Mouse (Mus musculus): Measurements from ENCODE around the gene Il4i1.
A peak's percentile ranks its signal among the peaks of the same experiment; 100 is the strongest.

Il4i1 gene

DNA sequence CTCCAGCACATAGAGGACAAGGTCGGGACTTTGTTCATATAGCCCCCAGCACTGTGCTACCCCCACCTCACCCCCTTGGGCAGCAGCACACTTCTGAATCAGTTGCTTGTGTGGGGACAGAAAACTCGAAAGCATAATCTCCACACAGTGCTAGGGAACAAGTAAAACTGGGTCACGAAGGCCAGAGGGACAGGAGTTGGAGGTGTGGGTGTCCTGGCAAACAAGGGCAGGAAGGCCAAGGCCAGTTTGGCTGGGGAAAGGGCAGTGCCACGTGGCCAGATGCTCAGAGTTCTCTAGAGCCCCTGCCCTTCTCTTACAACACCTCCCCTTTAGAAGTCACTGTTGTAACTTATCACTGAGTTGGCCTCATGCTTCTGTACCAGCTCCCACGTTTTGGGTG is 3.7 kb downstream of the Il4i1 start:
- DNase-seq, result peak in 1 of 2 experiments; percentile 14

DNA sequence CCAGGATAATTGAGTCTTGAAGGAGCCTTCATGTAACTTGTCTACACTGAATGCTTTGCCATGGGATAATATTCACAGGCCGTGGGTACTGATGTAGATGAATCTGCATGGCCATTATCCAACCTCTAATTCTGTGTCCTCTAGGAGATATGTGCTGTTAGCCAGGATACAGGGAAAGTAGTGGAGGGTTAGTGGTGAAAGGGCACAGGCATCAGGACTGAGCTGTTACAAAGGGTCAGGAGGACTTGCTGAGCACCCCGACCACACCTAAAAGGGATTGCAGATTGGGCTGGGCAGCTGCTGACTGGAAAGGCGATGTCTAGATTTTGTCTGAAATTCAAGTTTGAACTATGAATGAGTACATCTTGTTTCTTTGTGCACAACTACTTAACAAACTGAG is 4.3 kb downstream of the Il4i1 start:
- no peak for DNase-seq

DNA sequence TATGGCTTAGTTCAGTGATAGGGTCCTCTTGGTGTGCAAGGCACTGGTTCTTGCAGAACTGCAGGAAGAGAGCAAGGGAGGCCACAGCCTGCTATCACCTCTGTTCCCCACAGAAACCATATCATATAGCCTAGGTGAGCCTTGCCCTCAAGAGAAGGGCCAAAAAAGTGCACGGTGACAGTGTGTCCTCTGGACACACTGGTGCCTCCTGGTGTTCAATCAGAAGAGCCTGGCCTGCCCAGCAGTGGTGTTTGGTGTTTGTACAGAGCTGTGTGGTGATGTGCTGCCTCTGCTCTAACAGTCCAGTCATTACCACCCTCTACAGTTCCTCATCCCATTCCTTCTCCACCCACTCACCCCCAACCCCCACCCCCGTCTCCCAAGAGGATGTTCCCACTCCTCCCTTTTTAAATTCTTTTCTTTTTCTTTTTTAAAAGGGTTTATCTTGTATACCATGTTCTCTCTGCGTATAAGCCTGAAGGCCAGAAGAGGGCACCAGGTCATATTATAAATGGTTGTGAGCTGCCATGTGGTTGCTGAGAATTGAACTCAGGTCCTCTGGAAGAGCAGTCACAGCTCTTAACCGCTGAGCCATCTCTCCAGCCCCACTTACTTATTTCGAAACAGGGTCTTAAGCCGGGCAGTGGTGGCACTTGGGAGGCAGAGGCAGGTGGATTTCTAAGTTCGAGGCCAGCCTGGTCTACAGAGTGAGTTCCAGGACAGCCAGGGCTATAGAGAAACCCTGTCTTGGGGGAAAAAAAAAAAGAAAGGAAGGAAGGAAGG is 5.7 kb downstream of the Il4i1 start:
- DNase-seq, result no peak

DNA sequence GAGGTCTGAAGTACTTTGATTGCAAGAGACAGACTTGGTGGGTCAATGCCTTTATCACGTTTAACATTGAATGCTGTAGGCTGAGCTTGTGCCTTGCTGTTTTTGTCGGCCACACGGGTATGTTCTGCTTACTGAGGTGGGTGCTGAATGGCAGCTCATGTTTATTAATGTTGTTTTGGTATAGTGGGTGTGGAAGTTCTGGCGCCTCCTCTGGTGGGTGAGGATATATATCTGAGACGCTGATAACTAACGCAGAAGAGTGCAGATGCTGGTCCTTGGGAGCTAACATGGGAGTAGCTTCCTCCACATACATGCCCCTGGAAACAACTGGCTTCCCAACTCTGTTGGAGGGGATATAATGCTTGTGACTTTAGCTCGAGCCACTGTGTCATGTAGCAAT is 7.2 kb downstream of the Il4i1 start:
- no peak for DNase-seq

DNA sequence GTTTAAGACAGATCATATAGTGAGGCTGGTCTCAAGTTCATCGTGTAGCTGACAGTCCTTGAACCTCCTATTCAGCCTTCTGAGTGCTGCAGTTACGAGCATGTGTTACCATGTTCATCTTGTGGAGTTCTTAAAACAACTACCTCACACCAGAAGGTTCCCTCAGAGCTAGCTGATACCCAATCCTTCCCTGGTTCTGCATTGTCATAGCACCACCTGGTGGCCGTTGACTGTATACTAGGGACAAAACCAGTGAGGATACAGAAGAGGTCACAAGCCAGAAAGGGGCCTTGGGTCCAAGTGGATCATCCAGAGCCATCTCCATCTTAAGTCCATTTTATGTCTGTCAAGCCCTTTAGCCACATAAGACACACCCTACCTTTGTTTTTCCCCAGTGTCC is 8.7 kb downstream of the Il4i1 start:
- peak; percentile 86 to 87 for DNase-seq

DNA sequence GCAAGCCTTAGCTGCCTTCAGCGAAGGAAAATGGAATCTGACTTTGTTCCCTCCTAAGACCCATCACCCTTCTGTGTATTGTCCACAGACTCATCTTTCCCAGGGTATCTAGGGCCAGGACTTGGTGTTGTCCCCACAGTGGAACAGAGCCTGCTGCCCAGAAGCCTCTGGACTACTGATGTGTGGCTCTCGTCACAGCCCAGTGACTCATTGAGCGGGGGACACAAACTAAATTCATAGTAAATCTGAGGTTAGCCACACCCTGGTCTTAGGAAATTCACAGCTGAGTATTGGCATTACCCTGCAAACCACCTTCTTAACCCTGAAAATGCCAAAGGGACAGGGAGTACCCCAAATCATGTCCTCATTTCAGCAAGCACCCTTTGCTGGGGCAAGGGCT is 10.6 kb downstream of the Il4i1 start:
- no peak for DNase-seq

DNA sequence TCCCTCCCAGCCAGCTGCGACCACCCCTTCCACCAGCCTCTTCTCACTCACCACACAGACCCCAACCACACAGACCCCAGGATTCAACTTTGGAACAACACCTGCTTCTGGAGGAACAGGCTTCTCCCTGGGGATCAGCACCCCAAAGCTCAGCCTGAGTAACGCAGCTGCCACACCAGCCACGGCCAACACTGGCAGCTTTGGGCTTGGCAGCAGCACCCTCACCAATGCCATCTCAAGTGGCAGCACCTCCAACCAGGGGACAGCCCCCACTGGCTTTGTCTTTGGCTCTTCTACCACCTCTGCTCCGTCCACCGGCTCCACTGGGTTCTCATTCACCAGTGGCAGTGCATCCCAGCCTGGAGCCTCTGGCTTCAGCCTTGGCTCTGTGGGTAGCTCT is 12.5 kb downstream of the Il4i1 start:
- no peak for DNase-seq

DNA sequence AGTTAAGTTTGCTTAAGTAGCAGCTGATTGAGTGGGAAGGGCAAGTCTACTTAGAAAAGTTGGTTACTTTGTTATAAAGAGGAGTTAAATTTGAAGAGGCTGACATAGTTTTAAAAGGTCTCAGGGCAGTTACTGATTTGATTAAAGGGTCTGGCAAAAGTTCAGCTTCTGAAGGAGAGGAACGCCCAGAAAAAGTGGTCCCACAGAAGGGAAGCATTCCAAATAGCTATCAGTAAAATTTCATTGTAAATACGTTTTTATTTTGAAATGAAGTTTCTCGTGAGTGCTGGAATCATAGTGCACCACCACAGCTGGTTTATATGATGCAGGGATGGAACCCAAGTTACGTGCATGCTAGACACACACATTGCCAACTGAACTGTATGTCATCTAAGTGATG is 16.6 kb downstream of the Il4i1 start:
- no peak for DNase-seq

DNA sequence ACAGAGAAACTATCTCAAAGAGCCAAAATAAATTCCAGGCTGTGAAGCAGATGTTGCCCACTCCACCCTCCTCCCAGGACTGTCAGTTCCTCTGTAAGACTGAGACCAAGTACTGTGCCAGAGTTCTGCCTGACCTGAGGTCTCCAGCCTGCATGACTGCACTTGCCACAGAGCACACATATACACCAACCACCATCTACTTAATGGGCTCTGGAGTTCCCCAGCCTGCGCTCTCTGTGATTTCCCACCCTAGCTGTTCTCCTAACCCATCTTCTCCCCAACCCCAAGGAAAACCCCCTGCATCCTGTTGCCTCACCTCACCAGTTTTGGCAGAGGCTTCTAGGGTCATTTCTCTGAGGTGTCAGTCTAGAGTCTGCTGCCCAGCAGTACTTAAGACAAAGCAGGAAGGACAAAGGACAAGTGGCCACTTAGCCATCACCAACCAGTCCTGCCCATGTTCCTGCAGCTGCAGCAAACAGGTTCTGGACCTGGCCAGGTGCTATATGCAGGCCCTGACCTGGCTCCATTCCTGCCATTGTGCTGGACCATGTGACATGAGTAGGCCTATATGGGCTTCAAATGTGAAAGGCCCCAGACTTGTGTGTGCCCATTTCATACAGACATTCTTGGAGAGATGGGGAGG is 19.3 kb downstream of the Il4i1 start:
- no peak for DNase-seq

DNA sequence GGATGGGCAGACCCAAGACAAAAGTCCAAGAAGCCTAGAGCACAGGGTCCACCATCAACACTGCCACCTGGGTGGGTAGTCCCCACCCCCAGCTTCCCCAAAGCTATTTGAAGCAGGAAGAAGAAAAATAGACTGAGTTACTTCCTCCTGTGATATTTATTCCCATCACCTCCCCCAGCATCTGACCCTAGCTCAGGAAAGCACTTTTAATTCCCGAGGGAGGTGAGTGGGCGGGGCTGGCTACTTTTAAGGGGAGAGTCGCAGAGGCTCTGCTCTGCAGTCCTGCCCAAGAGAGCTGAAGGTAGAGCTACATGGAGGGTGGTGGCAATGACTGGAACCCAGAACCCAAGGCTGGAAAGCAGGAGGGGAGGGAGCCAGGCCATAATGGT is 19.8 kb downstream of the Il4i1 start:
- no peak for DNase-seq

DNA sequence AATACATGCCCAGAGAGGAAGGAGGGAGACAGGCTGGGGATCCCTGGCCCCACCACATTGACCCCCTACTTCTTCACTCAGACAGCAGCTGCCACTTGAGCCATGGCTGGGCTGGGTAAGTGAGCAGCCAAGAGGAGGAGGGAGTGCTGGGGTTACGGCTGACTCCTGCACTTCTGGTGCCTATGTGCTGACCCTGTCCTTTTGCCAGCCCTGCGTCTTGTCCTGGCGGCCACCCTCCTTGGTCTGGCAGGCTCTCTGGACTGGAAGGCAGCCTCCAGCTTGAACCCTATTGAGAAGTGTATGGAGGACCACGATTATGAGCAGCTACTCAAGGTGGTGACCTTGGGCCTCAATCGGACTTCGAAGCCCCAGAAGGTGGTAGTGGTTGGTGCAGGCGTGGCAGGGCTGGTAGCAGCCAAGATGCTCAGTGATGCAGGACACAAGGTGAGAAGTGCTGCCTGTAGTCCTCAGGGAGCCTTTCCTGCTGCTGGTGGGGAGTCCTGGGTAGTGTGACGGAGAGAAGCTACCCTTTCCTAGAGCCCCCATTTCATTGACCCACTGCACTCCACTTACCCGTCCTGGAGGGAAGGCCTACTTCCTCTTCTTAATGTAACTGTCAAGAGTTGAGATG is 20.4 kb downstream of the Il4i1 start:
- no peak for DNase-seq

DNA sequence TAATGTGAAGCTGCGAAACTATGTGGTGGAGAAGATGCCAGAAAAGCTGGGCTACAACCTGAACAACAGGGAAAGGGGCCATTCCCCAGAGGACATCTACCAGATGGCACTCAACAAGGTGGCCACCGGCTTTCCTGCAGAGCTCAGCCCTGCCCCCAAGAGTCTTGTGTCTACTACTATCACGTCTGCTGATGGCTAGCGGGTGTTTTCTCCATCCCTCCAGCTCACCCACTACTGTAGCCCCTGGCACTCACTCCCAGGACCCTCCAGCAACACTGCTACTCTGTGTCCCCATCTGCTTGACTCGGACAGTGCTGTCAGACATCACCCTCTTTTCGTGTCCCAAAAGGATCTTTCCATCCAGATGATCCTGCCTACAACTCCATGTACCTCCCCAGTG is 21.9 kb downstream of the Il4i1 start:
- no peak for DNase-seq

DNA sequence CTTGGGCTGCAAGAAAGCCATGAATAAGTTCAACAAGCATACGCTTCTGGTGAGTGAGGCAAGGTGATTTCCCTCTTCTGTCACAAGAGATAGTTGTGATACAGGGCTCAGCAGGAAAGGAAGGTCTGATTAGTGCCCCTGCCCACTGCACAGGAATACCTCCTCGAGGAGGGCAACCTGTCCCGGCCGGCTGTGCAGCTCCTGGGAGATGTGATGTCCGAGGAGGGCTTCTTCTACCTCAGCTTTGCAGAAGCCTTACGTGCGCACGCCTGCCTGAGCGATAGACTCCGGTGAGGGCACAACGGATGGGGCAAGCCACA is 22.9 kb downstream of the Il4i1 start:
- no peak for DNase-seq

DNA sequence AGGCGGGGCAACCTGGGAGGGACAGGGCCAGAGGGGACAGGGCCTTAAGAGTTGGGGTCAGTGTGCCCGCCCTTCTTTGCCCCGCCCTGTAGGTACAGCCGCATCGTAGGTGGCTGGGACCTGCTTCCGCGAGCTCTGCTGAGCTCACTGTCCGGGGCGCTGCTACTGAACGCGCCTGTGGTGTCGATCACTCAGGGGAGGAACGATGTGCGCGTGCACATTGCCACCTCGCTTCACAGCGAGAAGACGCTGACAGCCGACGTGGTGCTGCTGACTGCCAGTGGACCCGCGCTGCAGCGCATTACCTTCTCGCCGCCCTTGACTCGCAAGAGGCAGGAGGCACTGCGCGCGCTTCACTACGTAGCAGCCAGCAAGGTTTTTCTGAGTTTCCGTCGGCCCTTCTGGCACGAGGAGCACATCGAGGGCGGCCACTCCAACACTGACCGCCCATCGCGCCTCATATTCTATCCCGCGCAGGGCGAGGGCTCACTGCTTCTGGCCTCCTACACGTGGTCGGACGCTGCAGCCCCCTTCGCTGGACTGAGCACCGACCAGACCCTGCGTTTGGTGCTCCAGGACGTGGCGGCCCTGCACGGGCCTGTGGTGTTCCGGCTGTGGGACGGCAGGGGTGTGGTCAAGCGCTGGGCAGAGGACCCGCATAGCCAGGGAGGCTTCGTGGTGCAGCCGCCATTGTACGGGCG is 23.5 kb downstream of the Il4i1 start:
- peak in 1 of 2 experiments; percentile 42 for DNase-seq

DNA sequence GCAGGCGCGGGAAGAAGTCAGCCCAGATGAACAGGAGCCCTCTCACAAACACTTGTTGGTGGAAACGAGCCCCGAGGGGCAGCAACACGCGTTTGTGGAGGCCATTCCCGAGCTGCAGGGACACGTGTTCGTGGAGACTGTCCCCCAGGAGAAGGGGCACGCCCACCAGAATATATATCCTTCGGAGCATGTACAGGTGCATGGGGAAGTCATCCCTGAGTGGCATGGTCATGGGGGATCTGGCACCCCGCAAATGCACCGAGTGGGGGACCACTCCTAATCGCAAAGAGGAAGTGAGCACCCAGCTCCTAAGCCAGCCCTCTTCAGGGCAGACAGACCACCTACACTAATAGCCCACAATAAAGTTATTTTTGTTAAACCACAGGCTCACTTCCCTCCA is 24.2 kb downstream of the Il4i1 start:
- no peak for DNase-seq

DNA sequence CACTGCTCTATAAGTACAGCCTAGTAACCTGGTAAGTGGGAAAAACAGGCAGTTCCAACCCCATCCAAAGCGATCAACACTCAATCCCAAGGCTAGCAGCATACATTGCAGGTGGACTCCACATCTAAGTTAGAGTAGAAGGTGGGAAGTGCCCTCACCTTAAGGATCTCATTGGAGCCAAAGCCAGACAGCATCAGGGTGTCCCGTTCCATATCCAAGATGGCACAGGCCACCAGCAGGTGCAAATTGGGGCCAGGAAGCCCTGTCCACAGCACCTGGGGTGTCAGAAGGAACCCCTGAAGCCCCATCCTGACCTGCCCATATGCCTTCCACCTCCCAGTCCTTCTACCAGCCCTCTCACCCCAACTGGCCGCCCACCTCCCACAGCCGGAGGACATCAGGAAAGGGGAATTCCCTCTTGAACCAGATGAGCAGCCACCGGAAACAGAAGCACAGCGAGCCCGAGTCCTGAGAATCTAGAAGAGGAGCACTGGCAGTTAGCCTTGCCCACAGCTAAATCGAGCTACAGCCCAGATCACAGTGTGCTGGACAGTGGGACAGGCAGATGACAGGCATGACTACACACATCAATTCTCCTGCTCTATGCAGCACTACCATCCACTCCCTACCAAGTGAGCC is 25.8 kb downstream of the Il4i1 start:
- DNase-seq, result no peak

DNA sequence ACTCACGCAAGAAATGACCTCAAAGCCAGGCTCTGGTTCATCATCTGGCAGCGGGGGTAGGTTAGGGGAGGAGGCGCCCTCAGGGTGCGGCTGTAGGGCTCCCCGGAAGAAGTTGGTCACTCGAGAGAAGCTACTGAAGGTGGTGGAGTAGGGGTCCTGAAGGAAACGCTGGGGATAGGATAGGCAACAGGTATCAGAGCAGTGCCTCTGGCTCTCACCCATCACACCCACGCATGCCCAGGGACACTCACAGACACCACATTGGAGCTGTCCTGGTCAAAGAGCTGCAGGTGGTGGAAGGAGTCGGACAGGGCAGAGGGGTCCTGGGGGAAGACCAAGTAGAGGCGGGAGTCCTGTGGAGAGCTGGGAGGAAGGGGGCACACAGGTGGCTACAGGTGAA is 28.8 kb downstream of the Il4i1 start:
- no peak for DNase-seq

DNA sequence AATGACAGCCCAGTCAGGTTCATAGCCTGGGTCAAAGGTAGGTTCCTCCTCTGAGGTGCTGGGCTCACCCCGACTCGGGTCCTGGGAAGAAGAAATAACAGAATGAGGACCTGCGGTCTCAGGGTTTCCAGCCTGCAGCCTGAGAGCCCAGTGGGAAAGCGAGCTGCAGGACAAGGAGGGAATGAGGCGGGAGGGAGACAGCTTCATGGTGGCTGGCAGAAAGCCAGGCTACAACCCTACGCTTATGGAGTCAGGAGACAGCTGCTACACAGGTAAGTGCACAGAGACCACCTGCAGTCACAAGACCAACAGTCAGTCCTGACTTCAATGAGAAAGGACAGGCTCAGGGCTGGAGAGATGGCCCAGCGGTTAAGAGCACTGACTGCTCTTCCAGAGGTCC is 30.6 kb downstream of the Il4i1 start:
- DNase-seq, result peak; percentile 27 to 40

DNA sequence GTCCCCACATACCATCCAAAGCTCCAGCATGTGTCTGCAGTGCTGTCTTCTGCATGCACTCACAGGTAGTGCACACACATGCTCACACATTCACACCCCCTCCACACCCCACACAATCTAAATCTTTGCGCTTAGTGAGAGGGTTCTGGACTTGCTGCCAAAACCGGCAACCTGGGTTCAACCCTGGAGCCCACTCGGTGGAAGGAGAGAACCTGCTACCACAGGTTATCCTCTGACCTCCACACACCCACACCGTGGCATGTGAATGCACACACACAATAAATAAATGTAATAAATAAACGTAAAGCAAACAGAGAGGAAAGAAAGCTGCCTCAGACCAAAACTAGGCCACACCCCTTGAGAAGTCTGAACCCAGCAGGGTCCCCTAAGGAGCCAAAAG is 31.6 kb downstream of the Il4i1 start:
- peak in 1 of 2 experiments; percentile 43 for DNase-seq

DNA sequence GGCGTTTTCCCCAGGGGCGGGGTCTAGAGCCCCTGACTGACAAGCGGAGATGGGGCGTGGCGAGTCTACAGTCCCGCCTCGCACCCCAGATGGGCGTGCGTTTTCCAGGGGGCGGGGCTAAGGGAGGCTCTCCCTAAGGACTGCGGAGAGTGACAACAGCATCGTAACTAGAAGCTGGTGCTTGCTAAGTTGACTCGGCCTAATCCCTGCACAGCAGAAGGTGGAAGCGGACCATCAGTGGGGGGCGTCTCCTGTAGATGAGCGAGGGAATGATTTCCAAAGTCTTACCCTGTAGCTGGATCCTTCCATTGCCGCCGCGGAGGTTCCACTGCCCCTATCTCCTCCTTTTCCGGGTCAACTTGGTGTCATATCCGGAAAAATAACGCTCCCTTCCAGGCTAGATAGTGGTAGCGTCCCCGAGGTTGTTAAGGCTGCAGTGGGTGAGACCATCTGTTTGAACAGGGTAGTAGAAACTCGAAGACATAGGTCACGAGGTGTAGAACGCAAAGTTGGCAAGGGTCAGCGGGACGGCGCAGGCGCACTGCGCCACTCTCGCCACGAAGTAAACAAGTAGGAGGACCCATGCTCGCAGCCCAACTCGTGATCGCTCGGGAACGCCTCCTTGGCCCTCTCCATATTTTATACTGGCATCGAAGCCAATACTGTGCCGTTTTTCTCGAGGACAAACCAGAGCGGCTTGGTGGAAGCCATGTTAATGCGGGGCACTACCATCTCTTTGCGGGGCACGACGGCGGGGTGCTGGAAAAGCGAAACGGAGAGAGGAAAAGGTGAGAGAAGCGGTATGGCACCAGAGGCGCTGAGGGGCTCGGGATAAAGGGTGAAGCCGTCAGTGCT is 32.6 kb downstream of the Il4i1 start, which contains the start of the genes Akt1s1 and Tbc1d17:
Akt1s1 (plus strand) TSS at position 431 of the 855 bp plus-strand sequence.
Tbc1d17 (minus strand) TSS at position 519 of the 855 bp plus-strand sequence.
- DNase-seq, result peak; percentile 99

DNA sequence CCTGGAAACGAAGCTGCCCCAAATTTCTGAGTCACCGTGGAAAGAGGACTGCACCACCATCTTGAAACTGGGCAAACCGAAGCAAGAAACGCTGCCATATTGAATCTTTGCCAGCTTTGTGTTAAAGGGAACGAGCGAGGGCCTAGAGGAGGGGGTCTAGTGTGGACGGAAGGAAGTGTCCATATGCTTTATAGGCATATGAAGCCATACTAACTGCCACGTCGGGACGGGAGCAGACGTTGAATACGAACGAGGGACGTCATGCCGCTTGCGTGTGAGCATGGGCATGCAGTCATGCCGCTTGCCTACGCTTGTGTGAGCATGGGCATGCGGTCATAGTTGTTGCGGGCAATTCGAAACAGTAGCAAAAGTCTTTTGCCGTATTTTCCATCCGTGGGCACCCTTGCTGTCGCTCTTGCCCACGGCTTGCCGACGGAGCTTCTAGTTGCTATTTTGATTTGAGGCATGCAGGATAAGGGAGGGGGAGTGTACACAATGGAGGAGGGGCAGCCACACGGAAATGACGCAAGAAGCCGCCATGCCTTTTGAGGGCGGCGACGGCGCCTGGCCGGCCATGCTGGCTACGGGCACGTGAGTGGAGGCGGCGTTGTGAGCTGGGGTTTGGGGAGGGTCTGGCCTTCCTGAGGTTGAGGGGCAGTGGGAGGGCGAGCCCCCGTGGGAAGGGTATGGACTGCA is 33.4 kb downstream of the Il4i1 start:
- peak; percentile 91 to 92 for DNase-seq
